Mouse (Mus musculus): ENCODE measurements around the gene Padi3. TPM values are rescaled to one million over a fixed set of nuclear protein-coding genes. Genes with fewer than 3 reads are reported as not detected.

Gene Padi3
- polyA plus RNA-seq, 1 experiment from 2014 or later = not detected

DNA sequence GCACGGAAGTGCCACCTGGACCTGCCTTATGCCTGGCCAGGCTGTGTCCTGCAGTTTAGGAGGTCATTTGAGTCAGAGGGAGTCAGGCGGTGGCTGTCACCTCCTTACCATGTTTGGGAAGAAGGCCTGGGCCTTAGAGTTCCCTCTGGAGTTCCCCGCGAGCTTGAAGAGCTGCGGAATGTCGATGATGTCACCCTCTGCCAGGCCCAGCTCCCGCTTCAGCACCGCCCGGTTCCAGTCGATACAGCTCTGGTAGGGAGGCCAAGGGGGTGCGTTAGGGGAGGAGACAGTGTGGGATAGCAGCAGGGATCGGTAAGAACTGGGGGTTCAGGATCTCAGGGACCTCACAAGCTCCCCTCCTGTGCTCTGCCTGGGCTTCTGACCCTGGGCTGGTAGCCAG lies 62.5 kb downstream of the Padi3 start:
- no peaks in the 10 kb centered on the region for H3K27me3 ChIP-seq (replicated peaks)
- no peak overlapping the region for H3K27ac ChIP-seq (replicated peaks)
- H3K9me3 ChIP-seq (replicated peaks) = no peaks in the 10 kb centered on the region
- no peak overlapping the region for H3K9ac ChIP-seq (replicated peaks)
- 34% methylated on average over 12 of the region's 12 CpGs for WGBS
- H3K4me2 ChIP-seq = no peak overlapping the region
- H3K4me1 ChIP-seq = peaks cover 4% of the 10 kb centered on the region; the same call in 1 of the 2 replicates
- no peaks in the 10 kb centered on the region for H3K36me3 ChIP-seq
- no peak overlapping the region for H3K4me3 ChIP-seq (replicated peaks)
- ATAC-seq (ENCODE audit: low FRiP score) = no peak

DNA sequence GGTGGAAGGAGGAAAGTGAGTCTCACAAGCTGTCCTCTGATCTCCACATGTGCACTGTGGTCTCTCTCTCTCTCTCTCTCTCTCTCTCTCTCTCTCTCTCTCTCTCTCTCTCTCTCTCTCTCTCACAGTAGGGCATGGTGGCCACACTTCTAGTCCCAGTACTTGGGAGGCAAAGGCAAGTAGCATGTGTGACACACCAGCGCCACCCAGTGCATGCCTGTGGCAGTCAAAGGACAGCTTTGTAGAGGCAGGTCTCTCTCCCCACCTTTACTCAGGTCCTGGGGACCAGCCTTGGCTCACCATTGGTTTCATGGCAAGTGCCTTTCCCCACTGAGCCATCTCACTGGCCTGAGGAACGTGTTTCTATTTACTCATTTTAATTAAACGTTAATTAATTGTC lies 65.8 kb downstream of the Padi3 start:
- Histone ChIP-seq H3K4me3 (replicated peaks) (no peak overlapping the region), H3K36me3 (no peaks in the 10 kb centered on the region), H3K9me3 (replicated peaks) (no peaks in the 10 kb centered on the region), H3K4me1 (no peaks in the 10 kb centered on the region), H3K27ac (replicated peaks) (no peak overlapping the region), H3K9ac (replicated peaks) (no peak overlapping the region), H3K27me3 (replicated peaks) (no peaks in the 10 kb centered on the region), H3K4me2 (no peak overlapping the region)
- no peak for ATAC-seq (ENCODE audit: low FRiP score)
- 19% methylated on average over 3 of the region's 3 CpGs for WGBS

DNA sequence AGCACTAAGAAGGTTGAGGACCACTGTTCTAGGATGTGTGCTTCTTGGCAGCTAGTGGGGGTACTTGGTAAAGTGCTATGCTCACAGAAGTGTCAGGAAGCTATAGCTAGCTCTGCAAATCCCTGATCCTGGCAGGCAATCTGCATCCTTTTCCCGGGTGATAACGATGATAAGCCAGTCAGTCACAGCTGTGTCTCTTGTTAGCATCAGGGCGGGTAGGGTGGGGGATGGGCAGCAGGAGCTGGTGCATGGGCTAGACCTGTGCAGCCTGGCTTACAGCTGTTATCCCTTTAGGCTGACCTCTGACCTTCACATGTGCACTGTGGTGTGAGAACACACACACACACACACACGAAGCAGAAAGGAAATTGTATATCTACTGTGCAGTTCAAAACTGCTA lies 67.4 kb downstream of the Padi3 start:
- no peak for ATAC-seq (ENCODE audit: low FRiP score)
- 38% methylated on average over 4 of the region's 4 CpGs for WGBS

DNA sequence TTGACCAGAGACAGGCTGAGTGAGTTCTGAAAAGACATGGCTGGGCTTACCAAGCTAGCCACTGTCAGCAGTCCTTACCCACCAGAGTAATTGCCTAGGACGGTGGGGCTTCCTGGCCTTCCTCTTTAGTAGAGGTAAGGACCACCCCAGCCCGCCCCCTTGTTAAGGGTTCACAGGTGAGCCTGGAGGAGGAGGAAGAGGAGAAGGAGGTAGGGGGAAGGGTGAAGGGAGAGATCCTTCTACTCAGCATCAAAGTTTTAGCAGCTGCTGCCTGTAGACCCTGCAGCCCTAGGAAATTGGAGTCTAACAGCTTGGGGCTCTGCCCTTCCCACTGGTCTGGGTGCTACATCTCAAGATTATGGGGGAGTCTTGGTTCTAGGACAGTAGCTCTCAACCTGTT lies 67.9 kb downstream of the Padi3 start, which contains the start of gene Padi6:
TSS of gene Padi6 (minus strand) at position 101 of the 400 bp plus-strand sequence.
- Histone ChIP-seq H3K4me1 (no peaks in the 10 kb centered on the region), H3K27me3 (replicated peaks) (no peaks in the 10 kb centered on the region), H3K4me2 (no peak within 1 kb of the TSS), H3K27ac (replicated peaks) (no peak within 1 kb of the TSS), H3K9me3 (replicated peaks) (no peaks in the 10 kb centered on the region), H3K36me3 (no peaks in the 10 kb centered on the region), H3K4me3 (replicated peaks) (no peak within 1 kb of the TSS), H3K9ac (replicated peaks) (no peak within 1 kb of the TSS)
- WGBS = 81% methylated on average over 2 of the region's 2 CpGs
- no peak for ATAC-seq (ENCODE audit: low FRiP score)

More for the DNA sequence above, 67.4 kb downstream of the Padi3 start:
- Histone ChIP-seq H3K9ac (replicated peaks) (no peak overlapping the region), H3K27ac (replicated peaks) (no peak overlapping the region), H3K27me3 (replicated peaks) (no peaks in the 10 kb centered on the region), H3K4me1 (no peaks in the 10 kb centered on the region), H3K4me3 (replicated peaks) (no peak overlapping the region), H3K36me3 (no peaks in the 10 kb centered on the region), H3K9me3 (replicated peaks) (no peaks in the 10 kb centered on the region), H3K4me2 (no peak overlapping the region)

DNA sequence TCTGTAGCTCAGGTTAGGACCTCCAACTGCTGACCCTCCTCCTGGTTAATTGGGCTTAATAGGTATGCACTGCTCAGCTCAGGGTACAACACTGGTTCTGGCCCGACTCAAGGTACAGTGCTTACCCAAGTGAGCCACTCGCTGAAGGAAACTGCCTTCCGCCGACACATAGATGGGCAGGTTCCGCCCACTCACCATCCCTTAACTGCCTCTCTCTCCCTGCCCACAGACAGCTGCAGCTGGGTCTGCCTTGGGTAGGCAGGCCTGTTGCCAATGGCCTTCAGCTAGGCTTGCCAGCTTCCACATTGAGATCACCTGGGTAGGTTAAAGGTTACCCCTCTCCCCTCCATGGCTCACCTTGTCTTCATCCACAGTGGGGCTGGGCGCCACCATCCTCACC lies 69.0 kb downstream of the Padi3 start:
- no peaks in the 10 kb centered on the region for H3K4me1 ChIP-seq
- H3K9me3 ChIP-seq (replicated peaks) = no peaks in the 10 kb centered on the region
- no peaks in the 10 kb centered on the region for H3K27me3 ChIP-seq (replicated peaks)
- H3K4me3 ChIP-seq (replicated peaks) = no peak overlapping the region
- H3K4me2 ChIP-seq = no peak overlapping the region
- H3K36me3 ChIP-seq = no peaks in the 10 kb centered on the region
- no peak for ATAC-seq (ENCODE audit: low FRiP score)
- H3K27ac ChIP-seq (replicated peaks) = no peak overlapping the region
- H3K9ac ChIP-seq (replicated peaks) = no peak overlapping the region
- 84% methylated on average over 6 of the region's 6 CpGs for WGBS

DNA sequence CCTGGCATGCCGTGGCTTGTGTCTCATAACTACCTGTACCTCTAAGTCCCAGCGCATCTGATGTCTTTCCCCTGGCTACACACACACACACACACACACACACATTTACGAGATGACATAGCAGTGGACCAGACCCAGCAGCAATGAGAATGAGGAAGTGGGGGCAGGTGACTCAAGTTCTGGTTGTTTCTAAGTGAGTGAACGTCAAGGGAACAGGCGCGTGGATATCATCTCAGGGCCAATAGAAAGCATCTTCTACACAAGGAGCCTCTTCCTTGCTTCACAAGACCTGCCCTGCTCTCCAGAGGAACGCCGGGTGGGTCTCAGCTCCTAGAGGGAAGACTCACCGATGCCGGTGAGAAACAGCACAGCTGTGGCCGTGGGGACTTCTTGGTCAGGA lies 69.8 kb downstream of the Padi3 start:
- Histone ChIP-seq H3K27ac (replicated peaks) (no peak overlapping the region), H3K9me3 (replicated peaks) (no peaks in the 10 kb centered on the region), H3K9ac (replicated peaks) (no peak overlapping the region), H3K36me3 (no peaks in the 10 kb centered on the region), H3K27me3 (replicated peaks) (no peaks in the 10 kb centered on the region), H3K4me1 (no peaks in the 10 kb centered on the region), H3K4me3 (replicated peaks) (no peak overlapping the region), H3K4me2 (no peak overlapping the region)
- ATAC-seq (ENCODE audit: low FRiP score) = no peak
- 91% methylated on average over 11 of the region's 11 CpGs for WGBS

Other genes with a start within 250 kb of the Padi3 start
- 23.6 and 26.4 TPM in 2 replicates for gene Arhgef10l, start 144.6 kb downstream of the Padi3 start, polyA plus RNA-seq (2015; fragmentation: Nextera tagmentation; extraction: Ambion mirVana)
- gene Rcc2, start 110.1 kb downstream of the Padi3 start, polyA plus RNA-seq (2015; fragmentation: Nextera tagmentation; extraction: Ambion mirVana) = 16.7 and 16.8 TPM in 2 replicates
- 0.65 TPM in 1 of 2 replicates, not detected in the other for gene Padi6, start 68.0 kb downstream of the Padi3 start, polyA plus RNA-seq (2015; fragmentation: Nextera tagmentation; extraction: Ambion mirVana)
- 0.20 and 1.6 TPM in 2 replicates for gene Padi4, start 36.4 kb downstream of the Padi3 start, polyA plus RNA-seq (2015; fragmentation: Nextera tagmentation; extraction: Ambion mirVana)
- 0.08 and 0.24 TPM in 2 replicates for gene Padi1, start 35.1 kb upstream of the Padi3 start, polyA plus RNA-seq (2015; fragmentation: Nextera tagmentation; extraction: Ambion mirVana)
- gene Padi2, start 95.7 kb upstream of the Padi3 start, polyA plus RNA-seq (2015; fragmentation: Nextera tagmentation; extraction: Ambion mirVana) = 1.0 and 2.9 TPM in 2 replicates
- 492 and 530 TPM in 2 replicates for gene Sdhb, start 150.6 kb upstream of the Padi3 start, polyA plus RNA-seq (2015; fragmentation: Nextera tagmentation; extraction: Ambion mirVana)
- gene Atp13a2, start 176.2 kb upstream of the Padi3 start, polyA plus RNA-seq (2015; fragmentation: Nextera tagmentation; extraction: Ambion mirVana) = 162 and 188 TPM in 2 replicates
- 210 and 222 TPM in 2 replicates for gene Mfap2, start 199.8 kb upstream of the Padi3 start, polyA plus RNA-seq (2015; fragmentation: Nextera tagmentation; extraction: Ambion mirVana)
- 4.5 and 4.9 TPM in 2 replicates for gene Crocc, start 249.9 kb upstream of the Padi3 start, polyA plus RNA-seq (2015; fragmentation: Nextera tagmentation; extraction: Ambion mirVana)